Mouse (Mus musculus) embryonic facial prominence, embryonic 10.5 days (tissue): ENCODE results near the gene Nedd9. TPM values are rescaled to one million over a fixed set of nuclear protein-coding genes. Genes with fewer than 3 reads are reported as not detected.

Experiments used
- DNase-seq: peaks from one replicate; pipeline ENCODE4 v3.0.0-alpha.2; 2017; ENCODE audit warnings: low spot score
- H3K27ac ChIP-seq: fragments of 300-500 bp; sonication (generic); replicated peaks from 2 replicates; pipeline ENCODE4 v1.5.1; 2016; ENCODE audit warnings: mild to moderate bottlenecking
- H3K27me3 ChIP-seq: fragments of 300-500 bp; sonication (generic); replicated peaks from 2 replicates; pipeline ENCODE4 v1.6.1; 2016; ENCODE audit warnings: low read depth, mild to moderate bottlenecking; ENCODE audit not compliant: poor library complexity, severe bottlenecking
- H3K36me3 ChIP-seq: fragments of 300-500 bp; sonication (generic); replicated peaks from 2 replicates; pipeline ENCODE4 v1.6.1; 2016; ENCODE audit warnings: mild to moderate bottlenecking, moderate library complexity
- H3K4me1 ChIP-seq: fragments of 300-500 bp; sonication (generic); 2 replicates; pipeline ENCODE4 v1.6.1; 2016
- H3K4me3 ChIP-seq: fragments of 300-500 bp; sonication (generic); 2 replicates; pipeline ENCODE4 v1.5.1; 2016; ENCODE audit warnings: mild to moderate bottlenecking, moderate library complexity
- H3K9me3 ChIP-seq: fragments of 300-500 bp; sonication (generic); 2 replicates; pipeline ENCODE4 v1.6.1; 2016; ENCODE audit warnings: mild to moderate bottlenecking
- WGBS: fragments of 180-500 bp; shearing (Covaris S2); methylation state at CpG from one replicate; pipeline ENCODE4 v1.1.7; 2016; 5-methylcytosine and 5-hydroxymethylcytosine counted together
- polyA plus RNA-seq: library from polyadenylated mRNA; unstranded; fragments of >200 nt; fragmentation: Nextera tagmentation; extraction: Ambion mirVana; gene quantifications from 2 replicates; pipeline ENCODE4 v1.2.1, GENCODE M21; 2016

The Nedd9 gene
- polyA plus RNA-seq, 1 experiment from 2014 or later: 19.1 TPM

- peak overlapping the region; percentile 87 for H3K27ac ChIP-seq
- no peaks in the 10 kb centered on the region for H3K36me3 ChIP-seq
- H3K4me1 ChIP-seq: peaks cover 72% of the 10 kb centered on the region
- H3K4me3 ChIP-seq: peak overlapping the region; percentile 61
- 22% methylated on average over 10 of the region's 10 CpGs for WGBS
- peaks cover 13% of the 10 kb centered on the region; the same call in 1 of the 2 replicates for H3K27me3 ChIP-seq
- DNase-seq: no peak
- H3K9me3 ChIP-seq: no peaks in the 10 kb centered on the region
Measured at GRCm38 (mm10) chr13:41358009-41358408, 129.2 kb downstream of the Nedd9 start.

GRCm38 (mm10) chr13:41357586-41357985, 129.6 kb downstream of the Nedd9 start:
- Histone ChIP-seq H3K9me3 (no peaks in the 10 kb centered on the region), H3K27me3 (peaks cover 13% of the 10 kb centered on the region; the same call in 1 of the 2 replicates), H3K36me3 (no peaks in the 10 kb centered on the region), H3K4me3 (peak overlapping the region; percentile 61), H3K27ac (no peak overlapping the region), H3K4me1 (peaks cover 76% of the 10 kb centered on the region)
- 38% methylated on average over 3 of the region's 3 CpGs for WGBS
- DNase-seq: no peak

- peaks cover 13% of the 10 kb centered on the region; the same call in 1 of the 2 replicates for H3K27me3 ChIP-seq
- DNase-seq: no peak
- H3K27ac ChIP-seq: no peak overlapping the region
- no peaks in the 10 kb centered on the region for H3K36me3 ChIP-seq
- H3K4me1 ChIP-seq: peaks cover 80% of the 10 kb centered on the region
- WGBS: 85% methylated on average over 4 of the region's 4 CpGs
- no peaks in the 10 kb centered on the region for H3K9me3 ChIP-seq
- H3K4me3 ChIP-seq: peak overlapping the region; percentile 61
Measured at GRCm38 (mm10) chr13:41357161-41357560, 130.0 kb downstream of the Nedd9 start.

GRCm38 (mm10) chr13:41355552-41355951, 131.6 kb downstream of the Nedd9 start:
- H3K4me1 ChIP-seq: peaks cover 73% of the 10 kb centered on the region

GRCm38 (mm10) chr13:41354591-41354990, 132.6 kb downstream of the Nedd9 start:
- peak overlapping the region; percentile 4; the same call in 1 of the 2 replicates for H3K4me3 ChIP-seq
- no peaks in the 10 kb centered on the region for H3K36me3 ChIP-seq
- H3K9me3 ChIP-seq: no peaks in the 10 kb centered on the region
- peak overlapping the region; percentile 71; the same call in 1 of the 2 replicates for H3K27ac ChIP-seq
- H3K4me1 ChIP-seq: peaks cover 68% of the 10 kb centered on the region
- no peak for DNase-seq
- H3K27me3 ChIP-seq: no peaks in the 10 kb centered on the region
- 63% methylated on average over 6 of the region's 6 CpGs for WGBS

More at GRCm38 (mm10) chr13:41355552-41355951, 131.6 kb downstream of the Nedd9 start:
- no peak for DNase-seq
- H3K27ac ChIP-seq: peak overlapping the region; percentile 40; the same call in 1 of the 2 replicates
- 78% methylated on average over 2 of the region's 2 CpGs for WGBS
- H3K36me3 ChIP-seq: no peaks in the 10 kb centered on the region
- H3K27me3 ChIP-seq: no peaks in the 10 kb centered on the region
- H3K4me3 ChIP-seq: 0 out of 2 replicates have a peak overlapping the region, but pooled peaks have one; percentile 9
- no peaks in the 10 kb centered on the region for H3K9me3 ChIP-seq

GRCm38 (mm10) chr13:41353676-41354075, 133.5 kb downstream of the Nedd9 start:
- WGBS: 74% methylated on average over 3 of the region's 3 CpGs
- no peaks in the 10 kb centered on the region for H3K9me3 ChIP-seq
- H3K27me3 ChIP-seq: no peaks in the 10 kb centered on the region
- H3K4me1 ChIP-seq: peaks cover 73% of the 10 kb centered on the region
- H3K4me3 ChIP-seq: no peak overlapping the region
- H3K36me3 ChIP-seq: no peaks in the 10 kb centered on the region
- DNase-seq: no peak
- H3K27ac ChIP-seq: no peak overlapping the region

GRCm38 (mm10) chr13:41352352-41352751, 134.8 kb downstream of the Nedd9 start:
- Histone ChIP-seq H3K4me1 (peaks cover 67% of the 10 kb centered on the region), H3K27ac (no peak overlapping the region; the same call in 1 of the 2 replicates), H3K36me3 (no peaks in the 10 kb centered on the region), H3K4me3 (no peak overlapping the region), H3K9me3 (no peaks in the 10 kb centered on the region), H3K27me3 (no peaks in the 10 kb centered on the region)
- no peak for DNase-seq
- 52% methylated on average over 5 of the region's 5 CpGs for WGBS

GRCm38 (mm10) chr13:41350589-41350988, 136.6 kb downstream of the Nedd9 start:
- no peak for DNase-seq
- no peak overlapping the region for H3K27ac ChIP-seq
- no peaks in the 10 kb centered on the region for H3K36me3 ChIP-seq
- no peak overlapping the region for H3K4me3 ChIP-seq
- peaks cover 60% of the 10 kb centered on the region for H3K4me1 ChIP-seq
- H3K27me3 ChIP-seq: no peaks in the 10 kb centered on the region
- 87% methylated on average over 3 of the region's 3 CpGs for WGBS
- H3K9me3 ChIP-seq: no peaks in the 10 kb centered on the region

- peaks cover 61% of the 10 kb centered on the region for H3K4me1 ChIP-seq
- no peaks in the 10 kb centered on the region for H3K9me3 ChIP-seq
- no peaks in the 10 kb centered on the region for H3K36me3 ChIP-seq
- no peak for DNase-seq
- H3K27ac ChIP-seq: no peak overlapping the region
- no peak overlapping the region for H3K4me3 ChIP-seq
- H3K27me3 ChIP-seq: no peaks in the 10 kb centered on the region
- whole genome bisulfite sequencing: 56% methylated on average over 4 of the region's 4 CpGs
Measured at GRCm38 (mm10) chr13:41349770-41350169, 137.4 kb downstream of the Nedd9 start.

- no peak overlapping the region for H3K4me3 ChIP-seq
- no peak overlapping the region for H3K27ac ChIP-seq
- DNase-seq: no peak
- H3K36me3 ChIP-seq: peaks cover 18% of the 10 kb centered on the region
- peaks cover 59% of the 10 kb centered on the region for H3K4me1 ChIP-seq
- no peaks in the 10 kb centered on the region for H3K9me3 ChIP-seq
- H3K27me3 ChIP-seq: no peaks in the 10 kb centered on the region
- 81% methylated on average over 7 of the region's 7 CpGs for WGBS
Measured at GRCm38 (mm10) chr13:41345756-41346155, 141.4 kb downstream of the Nedd9 start.

- Histone ChIP-seq H3K4me1 (peaks cover 59% of the 10 kb centered on the region), H3K27me3 (no peaks in the 10 kb centered on the region), H3K36me3 (peaks cover 19% of the 10 kb centered on the region), H3K27ac (no peak overlapping the region), H3K9me3 (no peaks in the 10 kb centered on the region), H3K4me3 (no peak overlapping the region)
- no peak for DNase-seq
- WGBS: 35% methylated on average over 6 of the region's 6 CpGs
Measured at GRCm38 (mm10) chr13:41345306-41345705, 141.9 kb downstream of the Nedd9 start.

GRCm38 (mm10) chr13:41343887-41344266, 143.3 kb downstream of the Nedd9 start:
- H3K27ac ChIP-seq: no peak overlapping the region

GRCm38 (mm10) chr13:41343163-41343886, 143.8 kb downstream of the Nedd9 start:
- no peak for DNase-seq
- 53% methylated on average over 3 of the region's 3 CpGs for WGBS

More at GRCm38 (mm10) chr13:41343887-41344266, 143.3 kb downstream of the Nedd9 start:
- 72% methylated on average over 3 of the region's 3 CpGs for WGBS
- Histone ChIP-seq H3K9me3 (no peaks in the 10 kb centered on the region), H3K27me3 (no peaks in the 10 kb centered on the region), H3K4me1 (peaks cover 60% of the 10 kb centered on the region), H3K36me3 (peaks cover 21% of the 10 kb centered on the region), H3K4me3 (no peak overlapping the region)
- no peak for DNase-seq

More at GRCm38 (mm10) chr13:41343163-41343886, 143.8 kb downstream of the Nedd9 start:
- H3K4me3 ChIP-seq: no peak overlapping the region
- H3K9me3 ChIP-seq: no peaks in the 10 kb centered on the region
- H3K36me3 ChIP-seq: peaks cover 27% of the 10 kb centered on the region
- H3K27ac ChIP-seq: no peak overlapping the region; the same call in 1 of the 2 replicates
- no peaks in the 10 kb centered on the region for H3K27me3 ChIP-seq
- H3K4me1 ChIP-seq: peaks cover 55% of the 10 kb centered on the region
